Mouse (Mus musculus) thymus, adult 2 months (tissue): ENCODE measurements around the gene Dao.

Experiments
- CTCF ChIP-seq: fragments of 200-500 bp; IDR thresholded peaks from 2 replicates; pipeline ENCODE4 v1.5.1; 2012; ENCODE audit warnings: mild to moderate bottlenecking, control low read depth, low read length, moderate library complexity, borderline replicate concordance; ENCODE audit not compliant: control insufficient read depth, poor library complexity, insufficient read depth; ENCODE audit errors: extremely low read depth
- POLR2A ChIP-seq: fragments of 200-500 bp; IDR thresholded peaks from 2 replicates; pipeline ENCODE4 v1.6.1; 2012; ENCODE audit warnings: mild to moderate bottlenecking, low read length, control low read depth, moderate library complexity; ENCODE audit not compliant: control insufficient read depth, poor library complexity, insufficient read depth; ENCODE audit errors: extremely low read depth

- TF ChIP-seq POLR2A, result no peak
- TF ChIP-seq CTCF, result no peak
These were observed 12.4 kb upstream of the Dao start for GRCm38 (mm10) chr5:113991141-113991540.
